Mouse (Mus musculus) hindbrain, postnatal 0 days (tissue): ENCODE results near the gene Trp53. TPM values are rescaled to one million over a fixed set of nuclear protein-coding genes. Genes with fewer than 3 reads are reported as not detected.
"Not testable (repeated sequence)": the region's sequence is repeated elsewhere in the genome, so short reads cannot be mapped to it uniquely, and the experiment has no call there.

Experiments
- ATAC-seq: fragments of 200-750 bp; cut with Nextera tagmentation; 2 replicates; pipeline ENCODE4 v1.8.0; 2017; ENCODE audit warnings: mild to moderate bottlenecking, moderate TSS enrichment, moderate library complexity
- DNase-seq: peaks from one replicate; pipeline ENCODE4 v3.0.0-alpha.2; 2015; ENCODE audit warnings: low spot score
- H3K27ac ChIP-seq: fragments of 300-500 bp; sonication (generic); 2 replicates; pipeline ENCODE4 v1.5.1; 2014; ENCODE audit warnings: mild to moderate bottlenecking
- H3K27me3 ChIP-seq: fragments of 300-500 bp; sonication (generic); 2 replicates; pipeline ENCODE4 v1.6.1; 2014; ENCODE audit warnings: low read length, mixed read lengths; ENCODE audit not compliant: insufficient read depth
- H3K36me3 ChIP-seq: fragments of 300-500 bp; sonication (generic); 2 replicates; pipeline ENCODE4 v1.6.1; 2014; ENCODE audit warnings: low read length, mixed read lengths; ENCODE audit not compliant: insufficient read depth
- H3K4me1 ChIP-seq: fragments of 300-500 bp; sonication (generic); 2 replicates; pipeline ENCODE4 v1.6.1; 2014; ENCODE audit warnings: antibody characterized with exemption, low read length, mixed read lengths; ENCODE audit not compliant: insufficient read depth
- H3K4me2 ChIP-seq: fragments of 300-500 bp; sonication (generic); 2 replicates; pipeline ENCODE4 v1.6.1; 2014; ENCODE audit warnings: low read depth, mild to moderate bottlenecking, low read length, moderate library complexity, mixed read lengths
- H3K4me3 ChIP-seq: fragments of 300-500 bp; sonication (generic); 2 replicates; pipeline ENCODE4 v1.5.1; 2014; ENCODE audit warnings: low read length
- H3K9ac ChIP-seq: fragments of 300-500 bp; sonication (generic); replicated peaks from 2 replicates; pipeline ENCODE4 v1.6.1; 2014; ENCODE audit warnings: mild to moderate bottlenecking, low read length, moderate library complexity, mixed read lengths
- H3K9me3 ChIP-seq: fragments of 300-500 bp; sonication (generic); 2 replicates; pipeline ENCODE4 v1.6.1; 2016; ENCODE audit warnings: low read length, mixed read lengths
- CTCF ChIP-seq: IDR thresholded peaks from 2 replicates; pipeline ENCODE4 v1.5.1; 2016; ENCODE audit warnings: antibody characterized with exemption, control low read depth, low read depth
- WGBS: fragments of 180-500 bp; shearing (Covaris S2); extraction: QIAGEN DNeasy Blood & Tissue Kit; methylation state at CpG from one replicate; pipeline ENCODE4 v1.1.7; 2014; 5-methylcytosine and 5-hydroxymethylcytosine counted together
- polyA plus RNA-seq: library from polyadenylated mRNA; unstranded; fragments of >200 nt; fragmentation: Nextera tagmentation; extraction: Ambion mirVana; gene quantifications from 2 replicates; pipeline ENCODE4 v1.2.1, GENCODE M21; 2015
- total RNA-seq: library from RNA; depleted of rRNA; stranded (reverse); fragments of >200 nt; gene quantifications from 2 replicates; pipeline ENCODE4 v1.2.3, GENCODE M21; 2014; rRNA removed

The Trp53 gene
- total RNA-seq = 33.5 and 41.5 TPM in 2 replicates
- 36.6 and 37.4 TPM in 2 replicates for polyA plus RNA-seq

DNA sequence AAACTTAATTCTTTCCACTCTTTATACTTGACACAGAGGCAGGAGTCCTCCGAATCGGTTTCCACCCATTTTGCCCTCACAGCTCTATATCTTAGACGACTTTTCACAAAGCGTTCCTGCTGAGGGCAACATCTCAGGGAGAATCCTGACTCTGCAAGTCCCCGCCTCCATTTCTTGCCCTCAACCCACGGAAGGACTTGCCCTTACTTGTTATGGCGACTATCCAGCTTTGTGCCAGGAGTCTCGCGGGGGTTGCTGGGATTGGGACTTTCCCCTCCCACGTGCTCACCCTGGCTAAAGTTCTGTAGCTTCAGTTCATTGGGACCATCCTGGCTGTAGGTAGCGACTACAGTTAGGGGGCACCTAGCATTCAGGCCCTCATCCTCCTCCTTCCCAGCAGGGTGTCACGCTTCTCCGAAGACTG, at the start of gene Trp53, which contains the start of gene Wrap53:
Gene Trp53 (plus strand): TSS at position 269 of the 424 bp plus-strand sequence.
Gene Wrap53 (minus strand): TSS at position 165 of the 424 bp plus-strand sequence.
- H3K4me3 ChIP-seq = peak within 1 kb of the TSS; percentile 80
- peak; percentile 97 for DNase-seq
- no peaks in the 10 kb centered on the region for H3K9me3 ChIP-seq
- no peak for TF ChIP-seq CTCF
- H3K27me3 ChIP-seq = no peaks in the 10 kb centered on the region
- peak within 1 kb of the TSS; percentile 90 for H3K4me2 ChIP-seq
- peak; percentile 73 for ATAC-seq
- H3K27ac ChIP-seq = peak within 1 kb of the TSS; percentile 96
- H3K9ac ChIP-seq = peak within 1 kb of the TSS; percentile 76
- no peaks in the 10 kb centered on the region for H3K36me3 ChIP-seq
- under 1% methylated on average over 13 of the region's 13 CpGs for WGBS
- H3K4me1 ChIP-seq = peaks cover 10% of the 10 kb centered on the region

DNA sequence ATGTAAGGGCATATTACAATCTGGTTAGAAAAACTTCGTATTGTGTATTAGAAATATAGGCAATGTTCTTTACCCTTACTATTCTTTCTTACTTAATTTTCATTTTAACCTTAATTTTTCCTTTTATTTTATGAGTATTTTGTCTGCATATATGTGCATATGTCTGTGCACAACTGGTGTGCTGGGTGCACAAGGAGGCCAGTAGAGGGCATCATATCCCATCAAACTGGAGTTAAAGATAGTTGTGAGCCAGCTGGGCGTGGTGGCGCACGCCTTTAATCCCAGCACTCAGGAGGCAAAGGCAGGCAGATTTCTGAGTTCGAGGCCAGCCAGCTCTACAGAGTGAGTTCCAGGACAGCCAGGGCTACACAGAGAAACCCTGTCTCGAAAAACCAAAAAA, 49.4 kb upstream of the Trp53 start:
- not testable (repeated sequence) for H3K9ac ChIP-seq, H3K36me3 ChIP-seq, DNase-seq, ATAC-seq, H3K4me3 ChIP-seq, H3K9me3 ChIP-seq, H3K27ac ChIP-seq, H3K27me3 ChIP-seq, H3K4me2 ChIP-seq, H3K4me1 ChIP-seq
- WGBS = 88% methylated on average over 6 of the region's 6 CpGs
- TF ChIP-seq CTCF = peak; percentile 38

DNA sequence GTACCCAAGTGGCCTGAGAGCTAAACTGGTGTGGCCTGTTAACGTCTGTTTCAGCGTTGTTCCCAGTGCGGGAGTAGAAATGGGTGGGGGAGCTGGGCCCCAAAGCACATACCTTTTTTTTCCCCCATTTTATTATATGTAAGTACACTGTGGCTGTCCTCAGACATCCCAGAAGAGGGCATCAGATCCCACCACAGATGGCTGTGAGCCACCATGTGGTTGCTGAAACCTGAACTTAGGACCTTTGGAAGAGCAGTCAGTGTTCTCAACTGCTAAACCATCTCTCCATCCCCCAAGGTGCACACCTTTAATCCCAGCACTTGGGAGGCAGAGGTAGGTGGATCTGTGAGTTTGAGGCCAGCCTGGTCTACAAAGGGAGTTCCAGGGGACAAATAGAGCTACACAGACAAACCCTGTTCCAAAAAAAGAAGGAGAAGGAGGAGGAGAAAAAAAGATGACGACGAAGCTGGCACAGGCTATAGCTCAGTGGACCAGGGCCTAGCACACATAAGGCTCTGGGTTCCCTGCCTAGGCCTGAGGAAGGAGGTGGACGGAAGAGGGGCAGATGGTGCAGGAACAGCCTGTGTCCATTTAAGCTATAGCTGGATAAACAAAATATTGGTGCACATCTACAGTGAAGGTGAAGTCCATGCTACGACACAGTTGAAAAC, 47.5 kb upstream of the Trp53 start:
- peak; percentile 37; the same call in 1 of the 2 replicates for TF ChIP-seq CTCF
- Histone ChIP-seq H3K27ac (no peak overlapping the region), H3K36me3 (no peaks in the 10 kb centered on the region), H3K4me1 (peaks cover 5% of the 10 kb centered on the region; the same call in 1 of the 2 replicates), H3K27me3 (no peaks in the 10 kb centered on the region), H3K9ac (no peak overlapping the region), H3K4me2 (no peak overlapping the region), H3K9me3 (no peaks in the 10 kb centered on the region), H3K4me3 (no peak overlapping the region)
- DNase-seq (no peak), ATAC-seq (no peak)
- WGBS = 81% methylated on average over 7 of the region's 7 CpGs

GRCm38 (mm10) chr11:69534990-69535389, 45.2 kb upstream of the Trp53 start:
- Histone ChIP-seq H3K9ac (no peak overlapping the region), H3K27me3 (no peaks in the 10 kb centered on the region), H3K4me2 (no peak overlapping the region), H3K27ac (no peak overlapping the region), H3K36me3 (no peaks in the 10 kb centered on the region), H3K4me1 (no peaks in the 10 kb centered on the region), H3K4me3 (no peak overlapping the region), H3K9me3 (no peaks in the 10 kb centered on the region)
- TF ChIP-seq CTCF = no peak
- 79% methylated on average over 1 of the region's 1 CpGs for WGBS
- ATAC-seq = no peak
- no peak for DNase-seq

- no peak overlapping the region for H3K27ac ChIP-seq
- no peak overlapping the region for H3K4me3 ChIP-seq
- peaks cover 10% of the 10 kb centered on the region; the same call in 1 of the 2 replicates for H3K4me1 ChIP-seq
- H3K9ac ChIP-seq = no peak overlapping the region
- no peaks in the 10 kb centered on the region for H3K27me3 ChIP-seq
- no peak for DNase-seq
- WGBS = 93% methylated on average over 2 of the region's 2 CpGs
- no peak overlapping the region for H3K4me2 ChIP-seq
- ATAC-seq = no peak
- no peak for TF ChIP-seq CTCF
- H3K36me3 ChIP-seq = no peaks in the 10 kb centered on the region
- H3K9me3 ChIP-seq = no peaks in the 10 kb centered on the region
Observed at GRCm38 (mm10) chr11:69540700-69541099, 39.5 kb upstream of the Trp53 start.

DNA sequence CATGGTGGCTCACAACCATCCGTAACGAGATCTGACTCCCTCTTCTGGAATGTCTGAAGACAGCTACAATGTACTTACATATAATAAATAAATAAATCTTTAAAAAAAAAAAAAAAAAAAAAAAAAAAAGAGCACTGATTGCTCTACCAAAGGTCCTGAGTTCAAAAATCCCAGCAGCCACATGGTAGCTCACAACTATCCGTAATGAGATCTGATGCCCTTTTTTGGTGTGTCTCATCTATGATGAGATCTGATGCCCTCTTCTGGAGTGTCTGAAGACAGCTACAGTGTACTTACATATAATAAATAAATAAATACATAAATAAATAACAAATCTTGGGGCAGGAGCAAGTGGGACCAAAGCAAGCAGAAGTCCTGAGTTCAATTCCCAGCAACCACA, 38.4 kb upstream of the Trp53 start:
- H3K9ac ChIP-seq, ATAC-seq, H3K4me2 ChIP-seq, H3K9me3 ChIP-seq, H3K27me3 ChIP-seq, H3K36me3 ChIP-seq, H3K4me3 ChIP-seq, H3K27ac ChIP-seq, DNase-seq, H3K4me1 ChIP-seq: not testable (repeated sequence)
- WGBS = 65% methylated on average over 1 of the region's 3 CpGs

- ATAC-seq (no peak), DNase-seq (peak; percentile 45)
- no peaks in the 10 kb centered on the region for H3K36me3 ChIP-seq
- peaks cover 18% of the 10 kb centered on the region for H3K4me1 ChIP-seq
- H3K27me3 ChIP-seq = no peaks in the 10 kb centered on the region
- peak overlapping the region; percentile 37; the same call in 1 of the 2 replicates for H3K27ac ChIP-seq
- WGBS = 7% methylated on average over 3 of the region's 3 CpGs
- TF ChIP-seq CTCF = no peak
- 0 out of 2 replicates have a peak overlapping the region, but pooled peaks have one; percentile 8 for H3K4me2 ChIP-seq
- no peaks in the 10 kb centered on the region for H3K9me3 ChIP-seq
- peak overlapping the region; percentile 14; the same call in 1 of the 2 replicates for H3K9ac ChIP-seq
- H3K4me3 ChIP-seq = no peak overlapping the region
Observed at GRCm38 (mm10) chr11:69543598-69543997, 36.6 kb upstream of the Trp53 start.
